Mouse (Mus musculus) E14TG2a.4 (cell line): ENCODE results near the gene B3galt5.
"Not testable (repeated sequence)": the region's sequence is repeated elsewhere in the genome, so short reads cannot be mapped to it uniquely, and the experiment has no call there.

Experiments
- H3K27me3 ChIP-seq: 2 replicates; pipeline ENCODE4 v1.6.1; 2014; ENCODE audit warnings: low read length, control low read depth; ENCODE audit not compliant: insufficient read depth
- H3K36me3 ChIP-seq: 2 replicates; pipeline ENCODE4 v1.6.1; 2014; ENCODE audit warnings: low read length, control low read depth; ENCODE audit not compliant: insufficient read depth
- H3K4me1 ChIP-seq: replicated peaks from 2 replicates; pipeline ENCODE4 v1.6.1; 2014; ENCODE audit warnings: low read depth, low read length, control low read depth
- H3K4me3 ChIP-seq: replicated peaks from 2 replicates; pipeline ENCODE4 v1.5.1; 2014; ENCODE audit warnings: mild to moderate bottlenecking, low read length
- H3K9me3 ChIP-seq: 2 replicates; pipeline ENCODE4 v1.6.1; 2014; ENCODE audit warnings: low read length, control low read depth
- CTCF ChIP-seq: conservative IDR thresholded peaks from 2 replicates; pipeline ENCODE4 v1.5.1; 2014; ENCODE audit warnings: low read length
- NANOG ChIP-seq: IDR thresholded peaks from 2 replicates; pipeline ENCODE4 v1.6.1; 2014; ENCODE audit warnings: borderline replicate concordance, low read length, mixed read lengths
- POU5F1 ChIP-seq: IDR thresholded peaks from 2 replicates; pipeline ENCODE4 v1.6.1; 2014; ENCODE audit warnings: low read length, borderline replicate concordance

The B3galt5 gene

DNA sequence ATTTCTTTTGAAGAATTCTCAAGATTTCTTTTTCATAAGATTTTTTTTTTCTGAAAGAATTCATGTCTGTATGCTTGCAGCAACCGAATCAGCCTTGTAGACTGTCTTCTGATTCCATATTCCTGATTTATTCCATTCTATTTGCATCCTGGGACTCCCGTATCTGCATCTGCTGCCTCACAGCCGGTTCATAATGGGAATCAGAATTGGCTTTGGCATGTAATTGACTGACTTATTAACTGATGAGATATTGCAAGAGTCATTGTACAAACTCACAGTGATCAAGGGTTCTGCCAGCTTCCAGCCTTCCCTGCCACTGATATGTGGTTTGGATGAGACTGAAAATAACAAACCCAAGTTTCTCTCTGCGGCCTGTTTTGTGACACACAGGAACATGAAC lies 67.8 kb downstream of the B3galt5 start:
- Histone ChIP-seq H3K36me3 (no peaks in the 10 kb centered on the region), H3K4me3 (no peak overlapping the region), H3K27me3 (no peaks in the 10 kb centered on the region), H3K4me1 (peaks cover 14% of the 10 kb centered on the region), H3K9me3 (peaks cover 4% of the 10 kb centered on the region; the same call in 1 of the 2 replicates)
- TF ChIP-seq CTCF, result no peak
- TF ChIP-seq NANOG, result no peak
- no peak for TF ChIP-seq POU5F1

DNA sequence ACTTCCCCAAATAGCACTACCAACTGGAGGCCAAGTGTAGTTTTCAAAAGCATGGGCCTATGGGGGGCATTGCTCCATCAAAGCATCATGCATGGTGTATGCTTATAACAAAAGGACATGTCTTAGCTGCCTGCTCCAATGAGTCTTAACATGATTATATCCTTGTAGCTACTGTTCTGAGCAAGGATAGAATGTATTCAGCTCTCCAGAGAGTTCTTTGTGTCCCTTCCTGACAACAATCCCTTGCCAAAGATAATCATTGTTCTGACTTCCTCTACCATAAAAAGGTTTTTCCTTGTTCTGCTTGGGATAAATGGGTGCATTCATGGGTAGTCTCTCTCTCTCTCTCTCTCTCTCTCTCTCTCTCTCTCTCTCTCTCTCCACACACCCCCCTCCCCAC lies 68.8 kb downstream of the B3galt5 start:
- Histone ChIP-seq H3K9me3 (no peaks in the 10 kb centered on the region), H3K4me3 (no peak overlapping the region), H3K4me1 (peaks cover 14% of the 10 kb centered on the region), H3K36me3 (no peaks in the 10 kb centered on the region), H3K27me3 (no peaks in the 10 kb centered on the region)
- TF ChIP-seq CTCF, result no peak
- no peak for TF ChIP-seq NANOG
- TF ChIP-seq POU5F1, result no peak

- Histone ChIP-seq H3K9me3 (no peaks in the 10 kb centered on the region), H3K36me3 (no peaks in the 10 kb centered on the region), H3K4me1 (peaks cover 7% of the 10 kb centered on the region), H3K27me3 (no peaks in the 10 kb centered on the region), H3K4me3 (no peak overlapping the region)
- TF ChIP-seq NANOG, result no peak
- TF ChIP-seq POU5F1, result no peak
- TF ChIP-seq CTCF, result no peak
Observed at GRCm38 (mm10) chr16:96306905-96307304, 71.3 kb downstream of the B3galt5 start.

- no peak overlapping the region for H3K4me3 ChIP-seq
- H3K36me3 ChIP-seq, result no peaks in the 10 kb centered on the region
- no peaks in the 10 kb centered on the region for H3K4me1 ChIP-seq
- peaks cover 23% of the 10 kb centered on the region for H3K27me3 ChIP-seq
- H3K9me3 ChIP-seq, result no peaks in the 10 kb centered on the region
- TF ChIP-seq POU5F1, result no peak
- no peak for TF ChIP-seq NANOG
- TF ChIP-seq CTCF, result no peak
Observed at GRCm38 (mm10) chr16:96317803-96318202, 82.2 kb downstream of the B3galt5 start.

DNA sequence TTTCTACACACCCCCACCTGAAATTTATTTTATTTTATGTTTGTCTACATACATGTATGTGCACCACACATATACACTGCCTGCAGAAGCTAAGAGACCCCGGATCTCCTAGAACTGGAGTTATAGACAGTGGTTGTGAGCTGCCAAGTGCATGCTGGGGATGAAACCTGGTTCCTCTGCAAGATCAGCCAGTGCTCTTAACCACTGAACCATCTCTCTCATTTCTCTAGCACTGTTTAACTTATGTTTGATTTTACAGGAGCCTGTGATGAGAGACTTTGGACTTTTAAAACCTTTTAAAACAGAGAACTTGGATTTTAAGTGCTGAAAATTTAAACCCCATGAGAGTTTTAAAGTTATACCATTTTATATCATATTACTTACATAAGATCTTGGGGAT lies 87.1 kb downstream of the B3galt5 start:
- Histone ChIP-seq H3K27me3 (peaks cover 26% of the 10 kb centered on the region), H3K9me3 (no peaks in the 10 kb centered on the region), H3K4me1 (peaks cover 22% of the 10 kb centered on the region), H3K4me3 (no peak overlapping the region), H3K36me3 (no peaks in the 10 kb centered on the region)
- TF ChIP-seq NANOG (no peak), POU5F1 (no peak), CTCF (no peak)

DNA sequence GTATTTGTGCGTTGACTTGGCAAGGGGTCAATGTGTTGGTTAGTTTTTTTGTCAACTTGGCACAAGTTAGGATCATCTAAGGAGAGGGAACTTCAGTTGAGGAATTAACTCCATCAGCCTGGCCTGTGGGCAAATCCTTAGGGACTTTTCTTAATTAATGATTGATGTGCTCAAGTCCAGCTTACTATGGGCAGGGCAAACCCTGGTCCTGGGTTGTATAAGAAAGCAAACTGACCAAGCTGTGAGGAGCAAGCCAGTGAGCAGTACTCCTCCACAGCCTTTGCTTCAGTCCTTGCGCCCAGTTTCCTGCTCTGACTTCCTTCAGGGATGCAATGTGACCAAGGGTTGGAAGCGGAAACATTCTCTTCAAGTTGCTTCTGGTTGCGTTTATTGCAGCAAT lies 87.6 kb downstream of the B3galt5 start:
- H3K27me3 ChIP-seq, result peaks cover 24% of the 10 kb centered on the region
- H3K36me3 ChIP-seq, result no peaks in the 10 kb centered on the region
- no peak overlapping the region for H3K4me3 ChIP-seq
- peaks cover 26% of the 10 kb centered on the region for H3K4me1 ChIP-seq
- no peak for TF ChIP-seq CTCF
- TF ChIP-seq NANOG, result no peak
- no peak for TF ChIP-seq POU5F1
- H3K9me3 ChIP-seq, result no peaks in the 10 kb centered on the region

- Histone ChIP-seq H3K4me1 (peaks cover 32% of the 10 kb centered on the region), H3K27me3 (peaks cover 19% of the 10 kb centered on the region), H3K9me3 (no peaks in the 10 kb centered on the region), H3K4me3 (peak overlapping the region; percentile 32; the same call in 1 of the 2 replicates), H3K36me3 (no peaks in the 10 kb centered on the region)
- TF ChIP-seq NANOG (no peak), CTCF (no peak), POU5F1 (no peak)
Observed at GRCm38 (mm10) chr16:96326110-96326999, 90.8 kb downstream of the B3galt5 start.

DNA sequence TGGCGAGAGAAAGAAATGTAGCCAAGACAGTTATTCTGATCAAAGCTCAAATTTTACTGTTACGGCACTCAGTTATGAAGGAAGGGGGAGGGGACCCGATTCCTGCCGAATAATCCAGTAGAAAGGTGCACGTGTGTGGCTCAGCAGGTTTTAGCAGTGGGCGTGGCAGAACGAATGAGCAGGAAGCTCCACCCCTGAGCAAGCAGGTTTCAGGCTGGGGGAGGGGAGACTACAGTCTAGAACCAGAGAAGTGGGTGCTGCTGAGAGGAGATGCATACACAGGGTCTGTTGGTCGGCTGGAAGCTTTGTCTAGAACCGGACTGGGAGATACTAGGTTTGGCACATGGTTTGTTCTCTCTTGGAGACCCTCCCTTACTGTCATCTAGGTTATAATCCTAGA lies 91.7 kb downstream of the B3galt5 start:
- not testable (repeated sequence) for H3K9me3 ChIP-seq, H3K36me3 ChIP-seq
- H3K27me3 ChIP-seq, result peaks cover 15% of the 10 kb centered on the region; the same call in 1 of the 2 replicates
- 0 out of 2 replicates have a peak overlapping the region, but pooled peaks have one; percentile 32 for H3K4me3 ChIP-seq
- H3K4me1 ChIP-seq, result peaks cover 32% of the 10 kb centered on the region
